Mouse (Mus musculus) erythroid progenitor cell, adult 5-6 weeks (primary cell): ENCODE data around the gene Fggy. TPM values are rescaled to one million over a fixed set of nuclear protein-coding genes. Genes with fewer than 3 reads are reported as not detected.

Experiments used
- ATAC-seq: replicated peaks from 2 replicates; pipeline ENCODE4 v1.8.0; 2016; ENCODE audit warnings: moderate number of reproducible peaks, mild to moderate bottlenecking, moderate TSS enrichment, inconsistent platforms; ENCODE audit not compliant: poor library complexity, low FRiP score, severe bottlenecking
- total RNA-seq, 2 experiments: library from RNA; stranded (forward) in 1 of 2; stranded (reverse) in 1 of 2; fragments of 150-400 nt in 1 of 2; fragments of 186-747, 209-891 nt in 1 of 2; gene quantifications; 2 replicates each; pipeline versions ENCODE4 v1.2.3 to v1.2.4; 2015 to 2017; ENCODE audit warnings: low replicate concordance in 2 of 2

The Fggy gene
- total RNA-seq, 2 experiments from 2014 or later, result 8.8 TPM; not detected in 1

DNA sequence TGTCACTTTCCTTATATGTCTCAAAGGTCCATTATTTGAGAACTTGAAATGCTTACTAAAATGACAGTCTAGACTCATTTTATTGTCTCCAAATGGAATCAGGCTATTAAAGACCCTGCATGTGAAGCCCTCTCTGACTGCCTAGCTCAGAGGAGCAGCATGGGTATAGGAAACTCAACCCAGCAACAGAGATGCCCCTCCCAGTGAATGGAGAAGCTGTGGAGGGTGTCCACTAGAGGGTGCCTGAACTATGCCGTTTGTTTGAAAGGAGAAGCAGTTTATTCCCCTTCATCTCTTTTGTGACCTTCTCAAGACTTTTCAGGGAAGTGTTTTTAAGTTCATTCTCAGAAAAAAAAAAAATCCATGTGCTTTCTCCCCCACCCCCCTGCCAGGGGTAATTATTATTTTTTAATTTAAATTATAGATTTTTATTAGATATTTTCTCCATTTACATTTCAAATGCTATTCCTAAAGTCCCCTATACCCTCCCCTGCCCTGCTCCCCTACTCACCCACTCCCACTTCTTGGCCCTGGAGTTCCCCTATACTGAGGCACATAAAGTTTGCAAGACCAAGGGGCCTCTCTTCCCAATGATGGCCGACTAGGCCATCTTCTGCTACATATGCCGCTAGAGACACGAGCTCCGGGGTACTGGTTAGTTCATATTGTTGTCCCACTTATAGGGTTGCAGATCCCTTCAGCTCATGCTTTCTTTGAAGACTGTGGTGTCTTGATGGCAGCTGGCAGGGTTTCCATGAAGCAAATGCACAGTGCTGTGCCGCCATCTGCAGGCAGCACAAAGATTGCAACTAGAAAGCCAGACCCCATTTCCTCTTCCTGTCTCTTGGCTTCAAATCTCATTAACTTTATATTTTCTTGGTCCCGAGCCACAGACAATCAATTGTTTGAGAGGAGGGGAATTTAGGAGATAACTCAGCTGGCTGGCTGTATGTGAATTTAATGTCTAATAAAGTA lies 367.2 kb downstream of the Fggy start:
- ATAC-seq, result no peak

DNA sequence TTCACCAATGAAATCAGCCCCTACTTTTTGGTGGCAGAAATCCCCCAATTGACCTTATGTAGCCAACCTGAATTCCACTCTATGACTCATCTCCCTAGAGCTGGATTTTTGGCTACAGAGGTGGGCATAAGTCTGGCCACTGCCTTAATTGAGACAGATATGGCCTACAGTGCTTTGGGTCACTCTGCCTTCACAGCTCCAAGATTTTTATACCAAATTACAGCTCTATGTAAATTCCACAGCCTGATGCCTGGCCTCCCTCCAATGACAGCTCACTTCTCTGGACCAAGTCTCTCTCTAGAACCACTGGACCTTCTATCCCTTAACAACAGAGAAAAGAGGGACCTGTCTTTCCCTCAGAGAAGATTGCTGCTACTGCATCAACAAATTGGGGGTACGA lies 371.5 kb downstream of the Fggy start:
- no peak for ATAC-seq

DNA sequence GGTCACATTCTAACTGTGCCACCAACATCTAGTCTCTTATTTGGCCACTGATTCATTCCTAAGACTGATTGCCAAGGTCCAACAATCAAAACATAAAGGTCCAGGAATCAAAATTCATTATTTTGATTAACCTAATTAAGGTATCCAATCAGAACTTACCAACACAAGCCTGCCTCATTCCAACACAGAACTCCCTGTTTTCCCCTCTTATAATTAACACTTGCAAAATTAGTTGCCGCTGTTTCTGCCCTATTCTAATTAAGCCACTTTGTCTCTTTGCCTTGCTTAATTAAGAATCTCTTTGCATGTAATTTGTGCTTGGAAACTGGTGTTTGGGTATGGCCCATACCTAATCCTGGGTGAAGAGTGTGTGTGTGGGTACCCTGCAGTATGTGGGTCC lies 372.6 kb downstream of the Fggy start:
- no peak for ATAC-seq

DNA sequence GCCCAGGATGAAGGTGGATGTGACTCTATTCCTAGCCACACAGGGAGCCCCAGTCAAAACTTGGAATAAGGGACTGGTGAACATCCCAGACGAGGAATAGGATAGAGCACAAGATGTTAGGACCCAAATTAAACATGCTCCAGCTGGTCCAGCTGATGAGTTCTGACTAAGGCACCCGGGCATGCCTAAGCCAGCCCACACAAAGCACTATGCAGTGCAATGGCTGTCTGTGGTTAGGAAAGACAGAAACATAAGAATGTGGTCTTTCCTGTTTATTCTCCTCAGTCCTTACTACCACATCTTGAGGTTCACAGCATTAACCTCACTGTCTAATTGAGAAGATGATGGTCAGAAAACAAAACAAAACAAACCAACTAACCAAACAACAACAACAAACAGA lies 374.0 kb downstream of the Fggy start:
- no peak for ATAC-seq

DNA sequence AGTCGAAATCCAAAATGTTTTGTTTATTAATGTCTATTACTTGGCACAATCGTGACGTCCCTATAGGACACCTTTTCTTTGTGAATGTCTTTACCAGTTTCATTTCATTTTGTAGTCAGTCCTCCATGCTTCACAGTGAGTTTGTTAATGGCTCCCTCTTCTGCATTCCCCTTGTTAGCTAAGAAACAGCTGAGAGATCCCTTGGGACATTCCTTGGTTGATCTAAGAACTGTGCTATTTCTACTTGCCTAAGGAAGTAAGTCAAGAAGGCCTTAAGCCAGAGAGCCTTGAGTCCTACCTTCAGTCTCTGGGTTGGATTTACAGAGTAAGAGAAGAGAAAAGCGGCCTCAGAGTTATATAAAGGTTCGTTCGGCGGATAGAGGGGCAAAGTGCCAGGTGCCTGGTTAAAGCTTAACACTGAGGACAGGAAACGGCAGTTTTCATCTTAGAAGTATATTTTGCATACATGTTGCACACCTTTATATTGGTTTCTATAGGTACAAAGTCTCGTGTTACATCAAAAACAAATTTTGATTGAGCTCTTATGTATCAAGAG lies 376.6 kb downstream of the Fggy start:
- ATAC-seq, result no peak

DNA sequence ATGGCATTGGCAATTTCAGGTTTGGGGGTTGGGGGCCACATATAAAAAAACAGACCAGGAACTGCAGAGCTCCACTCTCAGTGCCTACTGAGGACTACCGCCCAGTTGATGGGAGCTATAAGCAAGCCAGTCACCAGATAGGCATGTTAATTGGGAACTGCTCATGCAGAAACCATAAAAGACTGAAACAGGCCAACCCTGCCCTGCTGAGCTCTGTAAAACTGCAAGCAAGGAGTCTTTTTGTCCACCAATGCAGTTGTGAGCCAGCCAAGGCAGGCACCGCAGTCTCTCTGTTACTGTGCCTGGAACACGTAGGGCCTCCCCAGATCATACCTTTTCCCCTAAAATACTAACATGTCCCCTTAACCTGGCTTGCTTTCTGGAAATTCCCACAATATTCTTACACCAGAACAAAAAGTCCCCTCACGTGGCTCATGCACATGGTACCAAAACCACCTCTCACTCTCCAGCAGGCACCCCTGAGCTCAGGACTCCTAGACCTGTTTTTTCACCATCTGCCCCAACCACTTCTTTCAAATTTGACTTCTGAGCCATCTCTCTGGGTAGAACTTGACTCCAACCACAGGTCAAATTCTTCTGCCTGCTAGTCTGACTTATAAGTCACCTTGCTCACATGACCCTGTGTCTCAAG lies 377.2 kb downstream of the Fggy start:
- ATAC-seq, result no peak

DNA sequence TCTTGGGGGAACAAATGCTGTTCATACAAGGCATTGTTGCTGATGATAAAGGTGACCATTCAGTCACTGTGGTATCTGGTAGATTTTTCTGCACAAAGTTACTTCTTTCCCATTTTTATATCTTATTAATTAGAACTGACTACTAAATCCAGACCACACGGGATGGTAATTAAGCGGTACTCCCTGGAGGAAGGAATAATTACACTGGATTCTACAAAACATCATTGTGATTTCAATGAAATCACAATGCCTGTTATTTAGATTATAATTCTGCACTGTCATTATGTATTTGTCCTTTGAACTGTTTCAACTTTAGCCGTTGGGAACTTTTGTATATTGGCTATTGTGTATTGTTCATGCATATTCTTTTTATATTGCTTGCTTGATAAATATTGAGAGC lies 381.4 kb downstream of the Fggy start:
- no peak for ATAC-seq

DNA sequence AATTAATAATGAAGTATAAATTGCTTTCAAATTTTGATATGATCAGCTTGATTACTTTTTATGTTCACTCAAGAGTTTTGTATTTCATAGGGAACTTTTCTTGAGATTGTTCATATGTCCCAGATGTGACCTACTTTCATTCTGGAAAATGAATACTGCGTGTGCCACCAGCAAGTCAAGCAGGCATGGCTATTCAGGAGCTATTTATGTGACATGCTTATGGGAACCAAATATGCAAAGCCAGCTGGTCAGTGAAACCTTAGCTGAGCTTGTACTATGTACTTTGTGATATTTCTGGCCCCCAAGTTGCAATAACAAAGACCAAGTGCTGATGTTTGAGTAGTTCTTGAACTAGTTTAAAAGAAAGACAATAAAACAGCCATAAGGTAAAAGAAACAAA lies 390.6 kb downstream of the Fggy start:
- no peak for ATAC-seq

DNA sequence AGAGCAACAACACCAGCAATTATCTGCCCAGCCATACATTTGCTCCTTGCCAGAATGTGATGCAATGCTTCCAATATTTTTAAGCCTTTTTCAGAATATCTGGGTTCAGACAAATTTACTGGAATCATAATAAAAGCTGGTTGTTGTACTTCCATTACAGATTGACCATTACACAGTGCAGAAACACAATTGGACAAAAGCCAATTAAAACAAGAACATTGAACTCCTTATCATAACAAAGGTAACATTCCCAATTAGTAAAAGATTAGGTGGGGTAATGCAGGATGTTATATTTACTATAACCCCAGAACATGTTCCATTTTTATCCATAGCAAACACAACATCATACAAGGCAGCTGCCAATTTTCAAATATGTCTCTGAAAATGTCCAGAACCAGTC lies 396.0 kb downstream of the Fggy start:
- no peak for ATAC-seq

DNA sequence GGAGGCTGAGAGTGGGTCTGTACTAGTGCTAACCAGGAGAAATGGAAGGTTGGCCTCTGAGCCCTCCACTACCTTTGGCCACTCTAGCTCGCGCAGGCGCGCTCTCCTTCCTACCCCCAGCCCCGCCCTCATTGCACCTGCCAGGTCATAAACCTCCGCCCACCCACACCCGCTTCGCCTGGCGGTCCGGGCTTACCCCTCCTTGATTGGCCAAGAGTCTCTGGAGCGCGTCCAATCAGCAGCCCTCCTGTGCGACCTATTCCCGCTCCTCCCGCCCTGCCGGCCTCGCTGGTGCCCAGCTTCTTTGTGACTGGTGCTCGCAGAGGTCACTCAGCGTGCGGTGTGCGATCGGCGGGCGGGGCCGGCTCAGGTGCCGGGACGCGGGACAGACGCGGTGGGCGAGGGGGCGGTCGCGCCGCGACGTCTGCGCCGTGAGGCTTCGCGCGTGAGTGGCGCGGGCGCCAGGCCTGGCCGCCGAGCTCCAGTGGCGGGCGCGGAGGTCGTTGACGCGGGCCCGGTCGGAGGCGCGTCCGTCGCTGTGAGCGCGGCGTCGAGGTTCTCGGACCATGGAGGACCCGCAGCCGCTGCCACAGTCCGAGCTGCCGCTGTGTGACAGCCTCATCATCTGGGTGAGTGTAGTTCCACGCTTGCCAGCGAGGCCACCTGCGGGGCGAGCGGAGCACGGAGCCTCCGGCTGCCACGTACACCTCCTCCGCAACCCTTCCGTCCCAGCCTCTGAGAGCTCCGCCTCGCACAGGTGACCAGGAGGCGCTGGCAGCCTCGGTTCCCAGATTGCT lies 409.8 kb downstream of the Fggy start, which contains the start of gene Hook1:
Gene Hook1 (plus strand): TSS at position 313 of the 797 bp plus-strand sequence.
- peak; percentile 87 for ATAC-seq
